Mouse (Mus musculus): ENCODE data around the gene Armh4. TPM values are rescaled to one million over a fixed set of nuclear protein-coding genes. Genes with fewer than 3 reads are reported as not detected.

Armh4 gene
- polyA plus RNA-seq, 1 experiment from 2014 or later = 40.8 TPM

- Histone ChIP-seq H3K9me3 (replicated peaks; ENCODE audit: control insufficient read depth, low read length) (no peaks in the 10 kb centered on the region), H3K4me3 (ENCODE audit: low read length) (no peak overlapping the region), H3K4me1 (ENCODE audit: control insufficient read depth, insufficient read depth, low read length) (0 out of 2 replicates have a peak, but pooled peaks cover 4% of the 10 kb centered on the region), H3K27me3 (ENCODE audit: control insufficient read depth, insufficient read depth, low read length) (no peaks in the 10 kb centered on the region), H3K27ac (ENCODE audit: low read length) (no peak overlapping the region), H3K4me2 (ENCODE audit: low read depth, low read length) (no peak overlapping the region), H3K36me3 (ENCODE audit: control insufficient read depth, insufficient read depth) (no peaks in the 10 kb centered on the region), H3K9ac (ENCODE audit: low read length) (no peak overlapping the region)
- 48% methylated on average over 3 of the region's 3 CpGs for WGBS
- ATAC-seq (replicated peaks; ENCODE audit: extremely low read depth, insufficient read depth, low FRiP score) = no peak
Measured at GRCm38 (mm10) chr14:49711016-49711415, 72.2 kb downstream of the Armh4 start.

GRCm38 (mm10) chr14:49703432-49704200 is 79.6 kb downstream of the Armh4 start:
- Histone ChIP-seq H3K27me3 (ENCODE audit: control insufficient read depth, insufficient read depth, low read length) (no peaks in the 10 kb centered on the region), H3K4me2 (ENCODE audit: low read depth, low read length) (no peak overlapping the region), H3K4me1 (ENCODE audit: control insufficient read depth, insufficient read depth, low read length) (peaks cover 11% of the 10 kb centered on the region), H3K9me3 (replicated peaks; ENCODE audit: control insufficient read depth, low read length) (no peaks in the 10 kb centered on the region), H3K9ac (ENCODE audit: low read length) (no peak overlapping the region), H3K36me3 (ENCODE audit: control insufficient read depth, insufficient read depth) (no peaks in the 10 kb centered on the region), H3K27ac (ENCODE audit: low read length) (peak overlapping the region; percentile 24; the same call in 1 of the 2 replicates), H3K4me3 (ENCODE audit: low read length) (no peak overlapping the region)
- ATAC-seq (replicated peaks; ENCODE audit: extremely low read depth, insufficient read depth, low FRiP score) = no peak; the same call in 1 of the 2 replicates
- WGBS = 42% methylated on average over 3 of the region's 3 CpGs

DNA sequence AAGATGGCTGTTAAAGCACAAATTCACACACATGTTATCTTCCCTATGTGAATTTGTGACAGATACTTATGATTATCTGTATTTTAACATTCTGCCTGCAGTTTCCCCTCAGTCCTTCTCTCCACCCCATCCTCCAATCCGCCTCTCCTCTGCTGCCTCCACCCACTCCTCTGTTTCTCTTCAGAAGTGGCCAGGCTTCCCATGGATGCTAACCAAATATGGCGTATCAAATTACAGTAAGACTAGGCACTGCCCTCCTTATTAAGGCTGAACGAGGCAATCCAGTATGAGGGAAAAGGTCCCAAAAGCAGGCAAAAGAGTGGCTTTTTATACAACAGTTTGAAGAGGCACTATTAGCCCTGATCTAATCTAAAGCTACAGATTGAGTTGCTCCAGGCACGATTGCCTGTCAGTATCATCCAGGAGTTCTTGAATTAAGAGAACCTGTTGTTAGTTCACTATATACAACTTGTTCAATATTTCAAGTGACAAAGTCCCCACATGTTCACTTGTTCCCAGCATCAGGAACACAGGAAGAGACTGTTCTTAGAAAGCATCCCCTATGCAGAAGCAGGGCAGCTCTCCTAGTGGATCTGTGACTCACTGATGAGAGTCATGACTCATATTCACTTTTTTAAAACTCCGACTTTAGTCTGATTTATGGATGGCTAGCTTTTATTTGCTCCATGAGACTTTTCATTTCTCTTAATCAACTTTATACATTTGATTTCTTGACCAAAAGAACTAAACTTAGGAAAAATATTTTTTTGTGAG is 103.5 kb downstream of the Armh4 start:
- no peaks in the 10 kb centered on the region for H3K9me3 ChIP-seq (replicated peaks; ENCODE audit: control insufficient read depth, low read length)
- no peak for ATAC-seq (replicated peaks; ENCODE audit: extremely low read depth, insufficient read depth, low FRiP score)
- H3K27me3 ChIP-seq (ENCODE audit: control insufficient read depth, insufficient read depth, low read length) = no peaks in the 10 kb centered on the region
- WGBS = 70% methylated on average over 5 of the region's 5 CpGs
- H3K9ac ChIP-seq (ENCODE audit: low read length) = no peak overlapping the region
- no peaks in the 10 kb centered on the region for H3K36me3 ChIP-seq (ENCODE audit: control insufficient read depth, insufficient read depth)
- H3K27ac ChIP-seq (ENCODE audit: low read length) = no peak overlapping the region
- H3K4me2 ChIP-seq (ENCODE audit: low read depth, low read length) = no peak overlapping the region
- H3K4me1 ChIP-seq (ENCODE audit: control insufficient read depth, insufficient read depth, low read length) = no peaks in the 10 kb centered on the region
- H3K4me3 ChIP-seq (ENCODE audit: low read length) = no peak overlapping the region

DNA sequence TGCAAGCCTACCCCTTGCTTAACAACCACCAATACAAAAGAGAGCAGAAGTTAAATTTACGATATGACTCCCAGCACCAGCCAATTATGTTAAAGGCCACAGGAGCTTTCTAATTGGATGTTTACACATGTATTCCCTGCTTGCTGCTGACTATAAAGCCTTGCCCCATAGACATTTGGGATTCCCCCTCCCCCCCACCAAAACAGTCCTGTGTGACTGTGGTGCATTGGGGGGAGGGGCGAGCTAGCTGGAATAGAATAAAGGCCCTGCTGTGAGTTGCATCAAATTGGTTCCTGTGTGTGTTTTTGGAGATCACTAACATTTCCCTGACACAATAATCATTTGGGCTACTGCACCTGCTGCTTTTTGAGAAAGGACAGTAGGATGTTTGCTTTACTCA is 106.6 kb downstream of the Armh4 start:
- H3K9ac ChIP-seq (ENCODE audit: low read length) = no peak overlapping the region
- H3K4me1 ChIP-seq (ENCODE audit: control insufficient read depth, insufficient read depth, low read length) = no peaks in the 10 kb centered on the region
- no peaks in the 10 kb centered on the region for H3K36me3 ChIP-seq (ENCODE audit: control insufficient read depth, insufficient read depth)
- H3K27me3 ChIP-seq (ENCODE audit: control insufficient read depth, insufficient read depth, low read length) = no peaks in the 10 kb centered on the region
- H3K27ac ChIP-seq (ENCODE audit: low read length) = no peak overlapping the region
- H3K9me3 ChIP-seq (replicated peaks; ENCODE audit: control insufficient read depth, low read length) = no peaks in the 10 kb centered on the region
- H3K4me3 ChIP-seq (ENCODE audit: low read length) = no peak overlapping the region
- H3K4me2 ChIP-seq (ENCODE audit: low read depth, low read length) = no peak overlapping the region
- no peak for ATAC-seq (replicated peaks; ENCODE audit: extremely low read depth, insufficient read depth, low FRiP score)
- 74% methylated on average over 2 of the region's 2 CpGs for WGBS

DNA sequence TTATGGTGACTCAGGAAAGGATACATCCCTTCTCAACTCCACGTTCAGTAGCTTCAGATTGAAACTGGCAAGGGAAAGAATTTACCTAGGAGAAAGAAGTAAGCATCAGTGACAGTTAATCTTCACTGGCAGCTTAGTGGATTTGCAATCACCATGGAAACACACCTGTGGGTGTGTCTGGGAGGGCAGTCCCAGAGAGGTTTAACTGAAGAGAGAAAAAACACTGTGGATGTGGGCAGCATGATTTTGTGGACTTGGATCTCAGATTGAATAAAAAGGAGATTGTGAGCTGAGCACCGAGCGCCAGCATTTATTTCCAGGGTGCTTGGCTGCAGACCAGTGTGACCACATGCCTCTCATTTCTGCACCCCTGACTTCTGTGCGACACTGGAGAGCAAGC is 122.7 kb downstream of the Armh4 start:
- ATAC-seq (replicated peaks; ENCODE audit: extremely low read depth, insufficient read depth, low FRiP score) = no peak
- no peak overlapping the region for H3K27ac ChIP-seq (ENCODE audit: low read length)
- H3K36me3 ChIP-seq (ENCODE audit: control insufficient read depth, insufficient read depth) = no peaks in the 10 kb centered on the region
- no peak overlapping the region for H3K4me3 ChIP-seq (ENCODE audit: low read length)
- H3K27me3 ChIP-seq (ENCODE audit: control insufficient read depth, insufficient read depth, low read length) = no peaks in the 10 kb centered on the region
- H3K9me3 ChIP-seq (replicated peaks; ENCODE audit: control insufficient read depth, low read length) = no peaks in the 10 kb centered on the region
- peaks cover 20% of the 10 kb centered on the region for H3K4me1 ChIP-seq (ENCODE audit: control insufficient read depth, insufficient read depth, low read length)
- 55% methylated on average over 4 of the region's 4 CpGs for WGBS
- H3K4me2 ChIP-seq (ENCODE audit: low read depth, low read length) = no peak overlapping the region
- no peak overlapping the region for H3K9ac ChIP-seq (ENCODE audit: low read length)

- no peak overlapping the region for H3K9ac ChIP-seq (ENCODE audit: low read length)
- no peak overlapping the region for H3K27ac ChIP-seq (ENCODE audit: low read length)
- no peaks in the 10 kb centered on the region for H3K36me3 ChIP-seq (ENCODE audit: control insufficient read depth, insufficient read depth)
- WGBS = 77% methylated on average over 1 of the region's 1 CpGs
- no peak for ATAC-seq (replicated peaks; ENCODE audit: extremely low read depth, insufficient read depth, low FRiP score)
- H3K9me3 ChIP-seq (replicated peaks; ENCODE audit: control insufficient read depth, low read length) = no peaks in the 10 kb centered on the region
- H3K27me3 ChIP-seq (ENCODE audit: control insufficient read depth, insufficient read depth, low read length) = no peaks in the 10 kb centered on the region
- H3K4me3 ChIP-seq (ENCODE audit: low read length) = no peak overlapping the region
- H3K4me1 ChIP-seq (ENCODE audit: control insufficient read depth, insufficient read depth, low read length) = no peaks in the 10 kb centered on the region
- no peak overlapping the region for H3K4me2 ChIP-seq (ENCODE audit: low read depth, low read length)
Measured at GRCm38 (mm10) chr14:49649191-49649590, 134.0 kb downstream of the Armh4 start.

GRCm38 (mm10) chr14:49637422-49637821 is 145.8 kb downstream of the Armh4 start:
- 73% methylated on average over 1 of the region's 1 CpGs for WGBS
- ATAC-seq (replicated peaks; ENCODE audit: extremely low read depth, insufficient read depth, low FRiP score) = no peak
- Histone ChIP-seq H3K4me2 (ENCODE audit: low read depth, low read length) (no peak overlapping the region), H3K27me3 (ENCODE audit: control insufficient read depth, insufficient read depth, low read length) (no peaks in the 10 kb centered on the region), H3K27ac (ENCODE audit: low read length) (no peak overlapping the region), H3K9ac (ENCODE audit: low read length) (no peak overlapping the region), H3K9me3 (replicated peaks; ENCODE audit: control insufficient read depth, low read length) (no peaks in the 10 kb centered on the region), H3K4me1 (ENCODE audit: control insufficient read depth, insufficient read depth, low read length) (peaks cover 6% of the 10 kb centered on the region; the same call in 1 of the 2 replicates), H3K4me3 (ENCODE audit: low read length) (no peak overlapping the region), H3K36me3 (ENCODE audit: control insufficient read depth, insufficient read depth) (no peaks in the 10 kb centered on the region)

DNA sequence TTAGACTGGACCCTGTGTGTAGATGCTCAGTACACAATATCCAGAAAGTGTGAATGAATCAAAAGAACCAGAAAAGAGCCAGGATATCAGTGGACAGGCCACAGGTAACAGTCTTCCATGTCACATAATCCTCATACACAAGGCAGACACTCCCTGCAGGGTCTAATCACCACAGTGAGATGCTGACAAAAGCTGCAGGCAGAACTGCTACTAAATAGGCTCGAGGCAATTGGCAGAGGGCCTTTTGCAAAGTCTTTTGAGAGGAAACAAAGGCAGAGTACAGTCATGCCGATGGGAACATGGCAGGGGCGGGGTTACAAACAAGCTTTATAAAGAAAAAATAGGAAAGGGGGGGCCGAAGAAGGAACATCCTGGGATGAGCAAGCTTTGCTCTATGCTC is 157.1 kb downstream of the Armh4 start:
- no peak overlapping the region for H3K4me3 ChIP-seq (ENCODE audit: low read length)
- H3K27ac ChIP-seq (ENCODE audit: low read length) = no peak overlapping the region
- no peak for ATAC-seq (replicated peaks; ENCODE audit: extremely low read depth, insufficient read depth, low FRiP score)
- no peaks in the 10 kb centered on the region for H3K4me1 ChIP-seq (ENCODE audit: control insufficient read depth, insufficient read depth, low read length)
- no peak overlapping the region for H3K4me2 ChIP-seq (ENCODE audit: low read depth, low read length)
- no peaks in the 10 kb centered on the region for H3K27me3 ChIP-seq (ENCODE audit: control insufficient read depth, insufficient read depth, low read length)
- 59% methylated on average over 4 of the region's 4 CpGs for WGBS
- no peaks in the 10 kb centered on the region for H3K36me3 ChIP-seq (ENCODE audit: control insufficient read depth, insufficient read depth)
- H3K9ac ChIP-seq (ENCODE audit: low read length) = no peak overlapping the region
- no peaks in the 10 kb centered on the region for H3K9me3 ChIP-seq (replicated peaks; ENCODE audit: control insufficient read depth, low read length)

Measured in heart, embryonic 16.5 days (tissue).